Mouse (Mus musculus) bone marrow macrophage, adult 2 months (primary cell): ENCODE measurements around the gene E330017A01Rik. TPM values are rescaled to one million over a fixed set of nuclear protein-coding genes. Genes with fewer than 3 reads are reported as not detected.

Source experiments
- H3K27ac ChIP-seq: 2 replicates; pipeline ENCODE4 v1.5.1; 2012; ENCODE audit warnings: low read depth, low read length; ENCODE audit not compliant: insufficient read depth
- H3K4me1 ChIP-seq: 2 replicates; pipeline ENCODE4 v1.6.1; 2012; ENCODE audit warnings: low read length; ENCODE audit not compliant: control insufficient read depth, insufficient read depth
- H3K4me3 ChIP-seq: 2 replicates; pipeline ENCODE4 v1.5.1; 2012; ENCODE audit warnings: mild to moderate bottlenecking, low read length, moderate library complexity; ENCODE audit not compliant: insufficient read depth
- CTCF ChIP-seq: IDR thresholded peaks from 2 replicates; pipeline ENCODE4 v1.5.1; 2012; ENCODE audit warnings: low read depth, mild to moderate bottlenecking, low read length, moderate library complexity
- POLR2A ChIP-seq: IDR thresholded peaks from 2 replicates; pipeline ENCODE4 v1.6.1; 2012; ENCODE audit warnings: mild to moderate bottlenecking, low read depth, low read length, borderline replicate concordance
- polyA plus RNA-seq: library from polyadenylated mRNA; stranded (reverse); fragments of >200 nt; gene quantifications from 2 replicates; pipeline ENCODE4 v1.2.4, GENCODE M21; 2012; ENCODE audit not compliant: missing spikeins, insufficient read depth, insufficient read length

The E330017A01Rik gene
- polyA plus RNA-seq, 1 experiment, result not detected

DNA sequence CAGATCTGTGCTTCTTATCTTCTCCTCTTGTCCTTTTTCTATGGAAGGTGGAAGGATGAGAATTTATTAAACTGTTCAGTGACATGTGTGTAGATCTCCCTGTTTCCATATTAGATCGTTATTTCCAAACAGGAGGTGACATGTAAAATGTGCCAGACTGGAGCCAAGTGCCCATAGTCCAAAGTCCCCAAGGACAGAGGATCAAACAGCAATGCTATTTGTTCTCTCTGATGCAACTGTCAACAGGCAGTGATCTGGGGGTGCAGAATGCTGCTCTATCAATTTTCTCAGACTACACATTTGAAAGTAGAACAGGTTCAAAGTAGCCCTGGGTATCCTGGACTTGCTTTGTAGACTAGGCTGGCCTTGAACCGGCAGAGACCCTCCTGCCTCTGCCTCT is 25.3 kb upstream of the E330017A01Rik start:
- no peak overlapping the region for H3K27ac ChIP-seq
- no peak overlapping the region for H3K4me3 ChIP-seq
- TF ChIP-seq POLR2A, result no peak
- no peak for TF ChIP-seq CTCF
- no peaks in the 10 kb centered on the region for H3K4me1 ChIP-seq

DNA sequence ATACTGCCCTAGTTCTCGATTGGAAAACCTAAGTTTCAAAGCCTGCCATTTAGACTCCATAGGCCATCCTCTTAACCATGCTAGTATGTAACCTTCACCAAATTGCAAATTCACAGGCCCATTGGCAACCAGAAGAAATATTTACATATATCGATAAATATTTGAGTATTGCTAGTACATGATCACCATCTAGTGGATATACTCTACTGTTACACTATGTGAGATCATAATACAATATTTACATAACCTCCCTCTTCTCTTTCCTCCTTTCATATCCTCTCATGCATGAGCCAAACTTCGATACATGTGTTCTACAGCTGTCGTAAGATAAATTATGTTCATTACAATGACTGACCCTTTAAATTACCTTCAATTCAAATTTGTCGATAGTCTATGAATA is 24.5 kb upstream of the E330017A01Rik start:
- no peak overlapping the region for H3K4me3 ChIP-seq
- H3K4me1 ChIP-seq, result no peaks in the 10 kb centered on the region
- H3K27ac ChIP-seq, result no peak overlapping the region
- no peak for TF ChIP-seq CTCF
- no peak for TF ChIP-seq POLR2A

DNA sequence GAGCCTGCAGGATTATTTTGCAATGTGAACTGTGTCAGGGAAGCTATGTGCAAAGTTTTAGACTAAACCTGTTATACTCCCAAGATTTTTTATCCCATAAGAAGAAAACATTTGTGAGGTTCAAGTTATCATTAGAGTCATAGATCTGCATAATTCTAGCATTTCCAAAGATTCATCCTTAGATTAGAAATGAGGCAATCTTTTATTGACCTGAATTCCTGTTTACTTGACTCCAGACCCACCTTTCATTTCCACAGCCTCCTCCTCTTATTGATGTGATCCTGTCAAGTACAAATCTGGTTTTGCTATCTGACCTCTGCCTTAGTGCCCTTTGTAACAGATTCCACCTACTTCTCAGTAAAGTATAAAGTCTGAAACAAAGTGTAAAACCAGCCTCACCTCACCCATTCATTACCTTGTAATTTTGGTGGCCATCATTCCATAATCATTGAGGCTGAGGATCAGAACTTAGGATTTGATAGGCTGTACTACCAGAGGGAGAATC is 23.8 kb upstream of the E330017A01Rik start:
- TF ChIP-seq POLR2A (no peak), CTCF (no peak)
- no peak overlapping the region for H3K4me3 ChIP-seq
- H3K27ac ChIP-seq, result no peak overlapping the region
- no peaks in the 10 kb centered on the region for H3K4me1 ChIP-seq

DNA sequence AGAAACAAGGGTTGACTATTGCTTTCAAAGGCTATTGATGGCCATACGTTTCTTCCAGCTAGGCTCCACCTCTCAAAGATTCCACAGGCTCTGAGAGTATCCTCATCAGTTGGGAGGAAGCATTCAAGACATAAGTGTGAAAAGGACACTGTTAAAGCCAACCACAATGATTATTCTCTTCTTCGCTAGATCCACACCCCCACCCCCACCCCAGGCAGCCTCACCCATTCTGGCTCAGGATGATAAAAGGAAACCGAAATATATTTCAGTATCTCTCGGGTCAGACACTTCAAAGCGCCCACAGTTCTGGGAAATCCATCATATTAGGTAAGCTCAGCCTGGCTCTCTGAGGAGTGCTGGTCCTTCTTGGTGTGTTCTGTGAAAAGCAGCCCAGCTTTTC is 23.3 kb upstream of the E330017A01Rik start:
- Histone ChIP-seq H3K4me3 (no peak overlapping the region), H3K27ac (no peak overlapping the region), H3K4me1 (no peaks in the 10 kb centered on the region)
- TF ChIP-seq POLR2A (no peak), CTCF (no peak)

DNA sequence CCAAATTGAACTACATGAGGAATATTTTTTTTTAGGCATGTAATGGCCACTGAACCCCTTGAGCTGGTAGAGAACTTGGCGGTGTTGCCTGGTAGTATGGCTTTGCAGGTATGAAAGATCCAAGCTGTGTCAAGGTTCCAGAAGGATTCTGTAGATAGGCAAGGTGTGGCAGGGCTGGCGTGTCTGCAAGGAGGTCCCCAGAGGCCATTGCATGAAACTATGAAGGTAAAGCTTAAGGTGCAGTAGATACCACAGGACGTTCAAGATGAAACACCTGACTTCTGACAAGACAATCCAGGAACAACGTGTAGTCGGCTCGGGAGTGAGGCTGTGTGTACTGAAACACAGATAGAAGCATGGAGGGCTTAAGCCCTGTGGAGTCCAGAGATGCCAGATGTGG is 20.1 kb upstream of the E330017A01Rik start:
- no peak overlapping the region for H3K4me3 ChIP-seq
- H3K4me1 ChIP-seq, result no peaks in the 10 kb centered on the region
- TF ChIP-seq CTCF (no peak), POLR2A (no peak)
- H3K27ac ChIP-seq, result no peak overlapping the region

DNA sequence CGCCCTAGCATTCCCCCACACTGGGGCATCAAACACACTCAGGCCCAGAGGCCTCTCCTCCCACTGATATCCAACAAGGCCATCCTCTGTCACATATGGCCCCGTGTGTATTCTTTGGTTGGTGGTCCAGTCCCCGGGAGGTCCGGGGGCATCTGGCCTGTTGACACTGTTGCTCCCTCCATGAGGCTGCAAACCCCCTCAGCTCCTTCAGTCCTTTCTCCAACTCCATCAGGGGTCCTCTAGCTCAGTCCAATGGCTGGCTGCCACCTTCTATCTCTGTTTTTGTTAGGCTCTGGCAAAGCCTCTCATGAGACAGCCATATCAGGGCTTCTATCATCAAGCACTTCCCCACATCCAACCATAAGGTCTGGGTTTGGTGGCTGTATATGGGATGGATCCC is 18.0 kb upstream of the E330017A01Rik start:
- no peaks in the 10 kb centered on the region for H3K4me1 ChIP-seq

DNA sequence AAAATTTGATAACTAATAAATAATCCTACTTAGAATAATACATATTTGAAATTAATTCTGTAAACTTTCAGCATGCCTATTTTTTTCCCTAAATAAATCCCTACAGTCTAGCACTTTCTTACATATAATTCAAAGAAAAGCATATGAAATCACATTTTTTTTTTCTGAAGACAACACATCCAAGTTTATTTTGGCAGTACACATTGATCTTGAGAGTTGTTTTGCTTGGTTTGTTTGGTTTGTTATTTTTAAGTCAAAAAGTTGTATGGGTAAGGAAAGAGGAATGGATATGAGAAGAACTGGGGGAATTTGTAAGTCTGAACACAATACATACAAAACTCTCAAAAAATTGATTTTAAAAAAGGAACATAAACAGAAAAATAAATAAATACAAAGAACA is 17.2 kb upstream of the E330017A01Rik start:
- Histone ChIP-seq H3K4me1 (no peaks in the 10 kb centered on the region), H3K27ac (no peak overlapping the region), H3K4me3 (no peak overlapping the region)
- no peak for TF ChIP-seq POLR2A
- TF ChIP-seq CTCF, result no peak

More for the DNA sequence above, 18.0 kb upstream of the E330017A01Rik start:
- TF ChIP-seq CTCF (no peak), POLR2A (no peak)
- no peak overlapping the region for H3K27ac ChIP-seq
- no peak overlapping the region for H3K4me3 ChIP-seq

DNA sequence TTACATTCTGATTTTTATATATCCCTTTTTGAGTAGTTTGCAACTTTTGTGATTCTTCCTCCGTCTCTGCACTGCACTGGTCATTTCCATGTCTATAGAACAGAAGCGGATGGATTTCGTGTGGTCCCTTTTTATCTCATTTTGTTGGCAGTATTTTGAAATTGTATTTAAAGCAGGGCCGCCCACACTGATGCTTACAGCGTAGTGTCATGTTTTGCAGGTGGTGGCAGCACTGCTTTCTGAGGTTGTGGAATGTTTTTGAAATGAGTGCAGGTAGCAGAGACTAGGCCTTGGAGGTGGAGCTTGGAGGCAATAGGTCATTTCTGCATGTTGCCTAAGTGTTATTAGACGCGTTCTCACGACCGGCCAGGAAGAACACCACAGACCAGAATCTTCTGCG is 11.4 kb upstream of the E330017A01Rik start:
- Histone ChIP-seq H3K27ac (no peak overlapping the region), H3K4me3 (no peak overlapping the region), H3K4me1 (no peaks in the 10 kb centered on the region)
- TF ChIP-seq CTCF (no peak), POLR2A (no peak)

DNA sequence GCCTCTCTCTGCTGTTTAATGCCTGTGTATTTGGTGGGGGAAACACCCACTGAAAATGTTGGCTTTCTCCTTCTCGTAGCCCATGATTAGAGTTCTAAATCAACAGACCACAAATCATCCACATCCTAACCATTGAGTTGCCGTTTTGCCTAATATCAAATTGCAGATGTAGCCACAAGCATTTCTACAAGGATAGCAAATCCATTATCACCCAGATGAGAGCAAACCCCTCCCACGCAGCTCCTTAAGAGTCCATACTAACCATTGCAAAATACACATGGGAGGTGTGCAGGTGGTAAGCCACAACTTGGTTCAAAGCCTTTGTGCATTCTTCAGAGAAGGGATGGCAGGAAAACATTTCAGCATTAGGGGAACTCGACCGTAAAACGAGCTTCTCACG is 523 bp downstream of the E330017A01Rik start:
- Histone ChIP-seq H3K4me3 (no peak overlapping the region), H3K27ac (no peak overlapping the region), H3K4me1 (0 out of 2 replicates have a peak, but pooled peaks cover 2% of the 10 kb centered on the region)
- no peak for TF ChIP-seq CTCF
- no peak for TF ChIP-seq POLR2A

DNA sequence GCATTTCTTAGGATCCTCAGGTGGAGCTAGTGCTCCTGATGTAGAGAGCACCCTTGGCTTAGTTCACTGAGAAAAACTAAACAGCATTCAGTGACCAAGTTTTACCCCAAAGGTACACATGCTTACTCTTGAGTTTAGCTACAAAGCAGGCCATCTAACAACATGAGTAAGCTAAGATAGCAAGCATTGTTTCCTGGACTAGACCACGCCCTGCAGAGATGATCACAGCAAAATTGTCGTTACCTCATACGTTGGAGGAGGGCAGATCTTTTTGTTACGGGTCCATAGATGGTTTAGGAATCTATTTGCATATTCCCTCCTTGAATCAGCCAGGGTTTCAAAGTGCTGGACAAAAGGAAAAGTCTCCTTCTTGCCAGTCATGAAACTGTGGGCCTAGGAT is 1.1 kb downstream of the E330017A01Rik start:
- H3K27ac ChIP-seq, result no peak overlapping the region
- H3K4me1 ChIP-seq, result 0 out of 2 replicates have a peak, but pooled peaks cover 2% of the 10 kb centered on the region
- H3K4me3 ChIP-seq, result no peak overlapping the region
- no peak for TF ChIP-seq CTCF
- TF ChIP-seq POLR2A, result no peak

DNA sequence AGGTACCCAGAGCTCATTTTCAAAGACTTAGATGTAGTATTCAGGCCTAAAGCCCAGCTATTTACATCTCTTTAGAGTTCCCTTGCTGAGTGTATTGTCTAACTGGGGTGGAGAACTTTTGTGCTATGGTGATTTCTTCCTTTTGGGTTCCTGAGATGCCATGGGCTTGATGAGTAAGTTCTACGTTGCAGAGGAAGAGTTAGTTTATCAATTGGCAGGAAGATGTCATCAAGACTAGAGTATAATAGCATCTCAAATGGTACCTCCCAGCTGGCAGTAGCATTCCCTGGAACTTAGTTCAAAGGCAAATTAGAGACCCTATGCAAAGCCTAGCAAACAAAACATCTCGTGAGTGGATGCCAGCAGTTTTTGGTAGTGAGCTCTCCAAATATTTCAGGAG is 2.7 kb downstream of the E330017A01Rik start:
- TF ChIP-seq CTCF (no peak), POLR2A (no peak)
- H3K27ac ChIP-seq, result no peak overlapping the region
- no peak overlapping the region for H3K4me3 ChIP-seq
- H3K4me1 ChIP-seq, result 0 out of 2 replicates have a peak, but pooled peaks cover 2% of the 10 kb centered on the region
